Mouse (Mus musculus) lung, adult 2 months (tissue): ENCODE data around the gene Hdgfl3.

ENCODE experiments used
- CTCF ChIP-seq: fragments of 200-500 bp; IDR thresholded peaks from 2 replicates; pipeline ENCODE4 v1.5.1; 2011; ENCODE audit warnings: mild to moderate bottlenecking, low read length, control low read depth; ENCODE audit not compliant: insufficient read depth
- POLR2A ChIP-seq: fragments of 200-500 bp; IDR thresholded peaks from 2 replicates; pipeline ENCODE4 v1.6.1; 2011; ENCODE audit warnings: low read depth, mild to moderate bottlenecking, control low read depth, low read length, borderline replicate concordance; ENCODE audit errors: extremely low read depth

- TF ChIP-seq CTCF (no peak), POLR2A (no peak)
These were observed 66.9 kb downstream of the Hdgfl3 start for GRCm38 (mm10) chr7:81867231-81867930.
